Mouse (Mus musculus) cerebellum, adult 11 months (tissue): ENCODE measurements around the gene Pramef25.
"Not testable (repeated sequence)": the region's sequence is repeated elsewhere in the genome, so short reads cannot be mapped to it uniquely, and the experiment has no call there.

Experiments used
- DNase-seq: peaks from one replicate; pipeline ENCODE4 v3.0.0; 2022

The Pramef25 gene

DNA sequence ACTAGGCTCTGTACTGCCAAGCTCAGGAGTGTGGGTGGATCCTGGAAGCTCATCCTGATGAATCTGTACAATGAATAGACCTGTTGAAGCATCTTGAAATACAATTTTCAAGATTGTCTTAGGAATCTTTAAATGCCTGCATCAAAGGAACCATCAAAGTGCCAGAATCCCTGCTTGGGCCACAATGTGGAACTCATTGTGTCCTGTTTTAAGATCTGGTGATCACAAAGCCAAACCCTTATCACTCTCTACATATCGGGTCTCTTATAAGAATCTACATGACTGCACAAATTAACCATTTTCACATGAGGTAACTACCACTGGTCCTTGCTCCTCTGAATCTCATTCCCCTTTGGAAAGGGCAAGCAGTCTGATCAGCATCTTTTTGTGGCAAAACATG is at the start of gene Pramef25:
Pramef25 (minus strand) TSS at position 101 of the 400 bp plus-strand sequence.
- not testable (repeated sequence) for DNase-seq

- DNase-seq = not testable (repeated sequence)
Measured at GRCm38 (mm10) chr4:143994269-143994668, 43.5 kb upstream of the Pramef25 start, which contains the start of gene Pramef17. TSS of gene Pramef17 (minus strand) at chr4:143994369.

GRCm38 (mm10) chr4:143988126-143988525 is 37.3 kb upstream of the Pramef25 start:
- DNase-seq = peak; percentile 38

DNA sequence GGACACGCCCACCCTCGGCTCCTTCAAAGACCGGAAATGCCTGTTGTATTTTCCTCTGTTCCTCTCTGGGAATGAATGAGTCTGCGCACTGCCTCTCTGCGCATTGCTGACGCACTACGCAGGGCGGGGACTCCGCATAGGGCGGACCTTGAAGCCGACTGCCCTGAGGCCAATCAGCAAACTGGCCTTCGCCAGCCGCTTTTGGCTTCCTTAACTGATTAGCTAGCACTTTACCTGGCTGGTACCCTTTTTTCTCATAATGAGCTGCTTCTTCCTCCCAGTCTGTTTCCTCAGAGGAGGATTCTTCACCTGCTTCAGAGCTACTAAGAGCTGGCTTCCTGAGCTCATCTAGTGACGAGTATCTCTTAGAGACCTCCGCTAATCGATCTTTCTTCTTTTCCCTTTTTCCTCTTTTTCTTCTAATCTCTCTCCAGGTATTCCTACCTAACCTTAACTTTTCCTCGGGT is 36.7 kb upstream of the Pramef25 start:
- peak; percentile 23 for DNase-seq

DNA sequence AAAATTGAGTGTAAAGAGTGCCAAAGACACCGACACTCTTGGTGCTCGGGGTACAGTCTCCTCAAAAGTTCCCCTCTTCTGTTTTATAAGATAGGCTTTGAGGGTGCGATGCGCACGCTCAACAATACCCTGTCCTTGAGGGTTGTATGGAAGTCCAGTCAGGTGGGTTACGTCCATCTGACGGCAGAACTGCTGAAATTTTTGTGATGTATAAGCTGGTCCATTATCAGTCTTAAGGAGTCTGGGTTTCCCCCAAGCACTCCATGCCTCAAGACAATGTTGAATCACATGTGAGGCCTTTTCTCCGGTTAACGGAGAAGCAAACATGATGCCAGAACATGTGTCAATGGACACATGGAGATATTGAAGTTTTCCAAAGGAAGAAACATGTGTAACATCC is 34.9 kb upstream of the Pramef25 start:
- peak; percentile 29 for DNase-seq

DNA sequence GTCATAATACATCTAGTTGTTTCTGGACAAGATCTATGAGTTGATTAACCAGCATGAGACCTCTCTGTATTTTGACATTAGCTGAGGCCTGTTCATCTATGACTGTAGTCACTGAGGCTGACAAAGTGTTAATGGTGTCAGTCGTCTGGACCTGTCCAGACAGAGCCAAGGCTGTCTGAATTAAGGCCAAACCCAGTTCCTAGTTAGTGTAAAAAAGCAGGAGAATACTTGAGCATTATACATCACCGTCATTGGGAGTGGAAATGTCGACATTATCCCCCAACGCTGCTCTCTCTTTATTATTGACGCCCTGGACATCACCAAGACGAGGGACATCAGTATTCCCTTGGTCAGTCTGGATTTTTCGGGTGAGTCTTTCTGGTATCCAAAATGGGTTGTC is 34.3 kb upstream of the Pramef25 start:
- DNase-seq = peak; percentile 3

DNA sequence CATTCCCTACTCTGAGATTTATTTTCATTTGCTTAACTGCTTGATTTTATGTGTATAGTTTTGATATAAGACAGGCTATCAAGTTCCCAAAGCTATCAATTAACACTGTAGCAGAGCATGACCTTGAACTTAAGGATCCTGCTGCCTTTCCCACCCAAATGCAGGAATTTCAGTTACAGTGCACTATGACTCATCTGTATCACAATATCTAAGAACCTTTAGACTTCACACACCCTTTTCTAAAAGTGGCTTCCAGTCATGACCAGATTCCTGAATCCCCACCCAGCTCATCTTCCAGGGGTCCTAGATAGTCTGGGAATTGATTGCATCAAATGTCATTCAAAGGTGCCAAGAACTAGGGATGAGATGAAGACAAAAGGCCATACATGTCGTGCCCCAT is 32.6 kb upstream of the Pramef25 start:
- not testable (repeated sequence) for DNase-seq

DNA sequence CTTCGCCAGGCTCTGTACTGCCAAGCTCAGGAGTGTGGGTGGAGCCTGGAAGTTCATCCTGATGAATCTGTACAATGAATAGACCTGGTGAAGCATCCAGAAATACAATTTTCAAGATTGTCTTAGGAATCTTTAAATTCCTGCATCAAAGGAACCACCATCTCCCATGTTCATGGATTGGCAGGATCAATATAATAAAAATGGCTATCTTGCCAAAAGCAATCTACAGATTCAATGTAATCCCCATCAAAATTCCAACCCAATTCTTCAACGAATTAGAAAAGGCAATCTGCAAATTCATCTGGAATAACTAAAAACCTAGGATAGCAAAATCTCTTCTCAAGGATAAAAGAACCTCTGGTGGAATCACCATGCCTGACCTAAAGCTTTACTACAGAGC is 16.0 kb upstream of the Pramef25 start, which contains the start of gene Gm13101:
Gm13101 (minus strand) TSS at position 101 of the 400 bp plus-strand sequence.
- not testable (repeated sequence) for DNase-seq

GRCm38 (mm10) chr4:143900280-143900679 is 50.5 kb downstream of the Pramef25 start, which contains the start of gene Pramef6:
TSS of gene Pramef6 (minus strand) at chr4:143900380.
- not testable (repeated sequence) for DNase-seq
